Mouse (Mus musculus) leukemia stem cell, adult 10-12 weeks (primary cell): ENCODE measurements around the gene Lap3. TPM values are rescaled to one million over a fixed set of nuclear protein-coding genes. Genes with fewer than 3 reads are reported as not detected.

Source experiments
- polyA plus RNA-seq: library from polyadenylated mRNA; stranded (reverse); fragments of >175 nt; gene quantifications from 2 replicates; pipeline ENCODE4 v1.2.3, GENCODE M21; 2012; ENCODE audit warnings: low replicate concordance

The Lap3 gene
- polyA plus RNA-seq: 7.5 and 17.7 TPM in 2 replicates

DNA sequence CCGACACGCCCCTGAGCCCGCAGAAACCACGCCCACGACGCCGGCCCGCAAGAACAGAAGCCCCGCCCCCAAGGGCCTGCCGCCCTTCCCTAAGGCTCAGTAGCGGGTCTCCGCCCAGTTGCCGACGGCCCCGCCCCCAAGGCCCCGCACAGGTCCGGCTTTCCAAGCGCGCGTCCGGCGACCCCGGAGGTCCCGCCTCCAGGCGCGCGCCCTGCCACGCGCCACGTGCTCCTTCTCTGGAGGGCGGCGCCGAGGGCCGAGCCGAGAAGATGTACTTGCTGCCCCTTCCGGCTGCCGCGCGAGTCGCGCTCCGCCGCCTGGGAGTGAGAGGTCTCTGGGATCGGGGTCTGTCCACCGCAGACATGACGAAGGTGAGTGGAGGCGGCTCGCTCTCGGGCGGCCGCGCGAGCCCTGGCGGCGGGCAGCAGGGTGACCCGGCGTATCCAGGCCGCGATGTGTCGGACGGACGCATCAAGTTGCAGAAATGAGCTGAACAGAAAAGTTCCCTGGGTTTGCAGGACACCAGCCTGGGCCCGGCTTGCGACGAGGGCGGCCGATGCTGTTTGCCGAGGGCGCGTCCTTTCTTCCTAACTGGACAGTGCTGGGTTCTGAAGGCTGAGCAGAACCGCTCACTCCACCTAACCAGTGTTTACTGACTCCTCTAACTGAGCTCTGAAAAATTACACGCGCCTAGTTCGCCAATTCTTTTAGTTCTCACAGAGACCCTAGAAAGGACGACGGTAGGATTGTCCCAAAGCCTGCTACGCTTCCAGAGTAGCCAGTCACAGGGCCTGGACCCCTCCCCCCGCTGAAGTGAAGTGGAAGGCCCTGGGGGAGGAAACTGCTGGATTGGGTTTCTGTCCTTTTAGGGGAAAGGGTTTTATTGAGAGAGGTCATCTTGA lies at the start of gene Lap3:
TSS of gene Lap3 (plus strand) at position 184 of the 902 bp plus-strand sequence.

DNA sequence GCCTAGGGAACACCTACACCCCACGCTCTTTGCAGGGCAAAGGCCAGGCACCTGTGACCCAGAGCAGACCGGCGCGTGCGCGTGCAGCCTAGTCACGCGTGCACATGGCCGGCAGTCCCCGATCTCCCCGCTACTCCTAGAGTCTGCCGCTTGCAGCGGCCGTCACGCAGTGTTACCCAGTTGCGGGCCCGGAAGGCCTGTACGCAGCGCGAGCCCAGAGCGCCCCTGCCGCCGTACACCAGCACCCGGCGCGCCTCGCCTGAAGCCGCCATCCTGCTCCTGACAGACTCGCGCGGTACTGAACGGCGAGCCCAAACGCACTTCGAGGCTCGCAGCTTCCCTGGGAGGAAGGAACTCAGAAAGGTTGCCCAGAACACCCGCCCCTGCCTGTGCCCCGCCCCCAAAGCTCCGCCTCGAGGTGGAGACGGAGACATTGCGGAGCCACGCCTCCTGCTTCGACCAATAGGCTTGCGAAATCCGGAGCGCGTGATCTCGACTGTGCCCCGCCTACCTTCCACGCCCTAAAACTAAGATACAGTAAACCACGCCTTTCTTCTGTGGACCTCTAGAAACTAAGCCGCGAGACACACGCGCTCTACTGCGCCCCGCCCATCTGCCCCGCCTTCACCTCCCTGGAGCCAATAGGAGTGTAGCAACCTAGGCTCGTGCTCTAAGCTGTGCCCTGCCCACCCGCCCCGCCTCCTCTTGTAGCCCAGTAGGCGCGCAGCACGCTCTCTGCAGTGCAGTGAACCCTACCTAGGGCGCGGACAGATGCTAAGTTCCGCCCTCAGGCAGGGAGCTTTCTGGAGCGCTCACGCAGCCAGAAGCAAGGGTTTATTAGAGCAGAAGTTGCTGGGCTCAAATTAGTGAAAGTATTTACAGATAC lies 43.1 kb upstream of the Lap3 start, which contains the start of gene Qdpr:
TSS of gene Qdpr (minus strand) at position 406 of the 886 bp plus-strand sequence.

DNA sequence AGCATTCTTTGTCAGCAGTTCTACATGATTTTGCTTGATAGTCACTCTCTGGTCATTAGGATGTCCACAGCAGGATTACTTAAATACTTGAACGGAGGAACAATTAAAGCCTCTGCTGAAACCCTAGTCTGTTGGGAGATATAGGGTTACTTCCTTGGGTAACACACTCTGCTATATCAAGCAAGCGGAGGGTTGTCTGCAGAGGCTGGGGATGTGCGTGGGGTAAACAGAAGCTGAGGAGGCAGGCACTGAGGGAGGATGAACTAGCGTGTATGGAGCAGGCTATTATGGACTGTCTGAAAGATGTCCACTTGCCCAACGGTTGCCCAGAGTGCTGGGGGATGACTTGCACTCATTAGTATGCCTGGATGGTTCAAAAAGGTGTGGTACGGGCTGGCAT lies 39.7 kb upstream of the Lap3 start, which contains the start of gene Clrn2:
TSS of gene Clrn2 (plus strand) at position 301 of the 400 bp plus-strand sequence.

DNA sequence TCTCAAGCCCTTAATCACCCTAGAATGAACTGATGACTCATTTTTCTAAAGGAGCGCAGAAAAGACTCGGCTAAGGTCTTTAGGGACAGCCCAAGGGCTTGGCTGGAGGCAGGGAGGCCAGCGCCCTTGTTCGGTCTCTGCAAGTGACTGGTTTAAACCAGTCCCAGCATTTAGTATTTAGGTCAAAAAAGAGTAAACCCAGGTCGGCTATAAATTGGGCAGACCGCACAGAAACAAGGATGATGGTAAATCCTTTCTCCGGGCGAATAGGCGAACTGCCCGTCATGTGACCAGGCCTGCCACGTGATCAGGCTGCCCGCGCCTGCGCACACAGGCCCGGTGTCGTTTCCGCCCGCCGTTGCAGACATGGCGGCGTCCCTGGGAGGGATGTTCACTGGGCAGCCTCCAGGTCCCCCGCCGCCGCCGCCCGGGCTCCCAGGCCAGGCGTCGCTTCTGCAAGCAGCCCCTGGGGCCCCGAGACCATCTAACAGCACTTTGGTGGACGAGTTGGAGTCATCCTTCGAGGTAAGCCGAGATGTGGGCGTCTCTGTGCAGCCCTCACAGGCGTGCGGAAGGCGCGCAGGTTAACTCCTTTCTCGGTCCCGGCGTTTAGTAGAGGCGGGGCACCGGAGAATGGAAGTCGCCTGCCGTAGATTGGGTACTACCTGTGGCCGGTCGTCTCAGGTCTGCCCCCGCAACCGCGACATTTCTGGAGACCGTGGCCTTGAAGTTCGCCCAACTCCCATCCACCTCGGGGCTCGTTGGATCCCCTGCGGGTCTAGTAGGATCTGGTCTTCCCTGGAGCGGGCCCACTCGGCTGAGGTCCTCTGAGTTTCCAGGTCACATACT lies 27.0 kb downstream of the Lap3 start, which contains the start of gene Med28:
TSS of gene Med28 (plus strand) at position 270 of the 849 bp plus-strand sequence.

Other genes with a start within 250 kb of the Lap3 start
- 30.7 and 47.9 TPM in 2 replicates for gene Qdpr, start 43.1 kb upstream of the Lap3 start, polyA plus RNA-seq
- not detected in 2 replicates for gene Clrn2, start 39.6 kb upstream of the Lap3 start, polyA plus RNA-seq
- gene Med28, start 26.9 kb downstream of the Lap3 start, polyA plus RNA-seq: 41.9 and 61.9 TPM in 2 replicates
- 0.20 TPM in 1 of 2 replicates, not detected in the other for gene Fam184b, start 146.2 kb downstream of the Lap3 start, polyA plus RNA-seq
- gene Ncapg, start 176.5 kb downstream of the Lap3 start, polyA plus RNA-seq: 1.8 and 9.2 TPM in 2 replicates